Mouse (Mus musculus): ENCODE data around the gene Rpsa.

DNA sequence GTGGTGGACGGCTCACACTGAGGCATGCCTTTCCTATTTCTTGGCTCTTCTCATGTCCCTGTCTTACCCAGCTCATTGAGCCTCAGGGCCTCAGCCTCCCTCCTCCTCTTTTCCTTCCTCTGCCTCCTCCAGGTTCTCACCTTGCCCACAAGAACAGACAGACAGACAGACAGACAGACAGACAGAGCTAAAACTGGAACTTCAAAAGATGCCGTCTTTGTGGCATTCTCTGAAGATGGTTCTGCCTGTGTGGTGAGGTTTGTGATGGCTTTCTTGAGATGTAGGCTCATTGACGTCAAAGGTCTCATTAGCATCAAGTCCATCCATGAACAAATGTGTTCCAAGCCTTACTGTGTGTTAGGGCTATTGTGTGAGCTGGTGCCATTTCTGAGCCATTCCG lies 44.8 kb upstream of the Rpsa start:
- TF ChIP-seq HCFC1 (IDR thresholded peaks at IDR 0.05; ENCODE audit: low read depth, low read length) (no peak), CTCF (IDR thresholded peaks at IDR 0.05 in 2 of 3, conservative IDR thresholded peaks at IDR 0.05 in 1 of 3; ENCODE audit: control insufficient read depth in 1 of 3, insufficient read depth in 1 of 3, low read depth in 2 of 3, low read length in 3 of 3, poor library complexity in 1 of 3, severe bottlenecking in 1 of 3) (no peak), MEF2A (IDR thresholded peaks at IDR 0.05; ENCODE audit: extremely low read depth, insufficient replicate concordance, low read depth, low read length, poor library complexity, severe bottlenecking) (no peak), ZNF384 (IDR thresholded peaks at IDR 0.05; ENCODE audit: low read depth, low read length) (no peak), E2F4 (IDR thresholded peaks at IDR 0.05; ENCODE audit: borderline replicate concordance, low read depth, low read length) (no peak), POLR2A (IDR thresholded peaks at IDR 0.05; ENCODE audit: control insufficient read depth in 1 of 2, insufficient read depth in 1 of 2, low read depth in 1 of 2, low read length in 2 of 2, poor library complexity in 1 of 2) (no peak), ZC3H11A (IDR thresholded peaks at IDR 0.05; ENCODE audit: low read depth, low read length) (no peak)
